Mouse (Mus musculus) effector memory CD4-positive, alpha-beta T cell, adult 7 months (primary cell): Measurements from ENCODE around the gene Tbpl2. TPM values are rescaled to one million over a fixed set of nuclear protein-coding genes. Genes with fewer than 3 reads are reported as not detected.

Experiments
- polyA plus RNA-seq: library from polyadenylated mRNA; unstranded; fragments of 100-300 nt; shearing (Covaris generic); gene quantifications from one replicate; pipeline ENCODE4 v1.2.1, GENCODE M21; 2017

Gene Tbpl2
- polyA plus RNA-seq = not detected

DNA sequence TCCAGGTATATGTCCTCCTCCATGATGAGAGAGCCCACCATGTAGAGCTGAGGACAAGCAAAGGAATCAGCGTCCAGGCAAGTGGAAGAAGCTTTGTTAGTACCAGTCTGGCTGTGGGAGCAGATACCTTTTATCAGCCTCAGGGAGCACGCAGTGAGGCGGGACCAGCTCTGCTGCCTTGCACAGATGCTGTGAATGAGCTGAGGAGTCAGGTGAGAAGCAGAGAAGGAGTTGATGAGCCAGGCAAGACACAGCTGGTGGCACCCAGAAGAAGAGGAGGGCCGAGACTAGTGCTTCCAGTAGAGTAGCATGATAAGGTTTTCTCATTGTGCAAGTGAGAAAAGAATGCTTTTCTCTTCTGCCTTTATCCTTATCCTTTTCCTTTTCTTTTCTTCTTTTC lies at the start of gene Tbpl2:
Gene Tbpl2 (minus strand): TSS at position 101 of the 400 bp plus-strand sequence.

DNA sequence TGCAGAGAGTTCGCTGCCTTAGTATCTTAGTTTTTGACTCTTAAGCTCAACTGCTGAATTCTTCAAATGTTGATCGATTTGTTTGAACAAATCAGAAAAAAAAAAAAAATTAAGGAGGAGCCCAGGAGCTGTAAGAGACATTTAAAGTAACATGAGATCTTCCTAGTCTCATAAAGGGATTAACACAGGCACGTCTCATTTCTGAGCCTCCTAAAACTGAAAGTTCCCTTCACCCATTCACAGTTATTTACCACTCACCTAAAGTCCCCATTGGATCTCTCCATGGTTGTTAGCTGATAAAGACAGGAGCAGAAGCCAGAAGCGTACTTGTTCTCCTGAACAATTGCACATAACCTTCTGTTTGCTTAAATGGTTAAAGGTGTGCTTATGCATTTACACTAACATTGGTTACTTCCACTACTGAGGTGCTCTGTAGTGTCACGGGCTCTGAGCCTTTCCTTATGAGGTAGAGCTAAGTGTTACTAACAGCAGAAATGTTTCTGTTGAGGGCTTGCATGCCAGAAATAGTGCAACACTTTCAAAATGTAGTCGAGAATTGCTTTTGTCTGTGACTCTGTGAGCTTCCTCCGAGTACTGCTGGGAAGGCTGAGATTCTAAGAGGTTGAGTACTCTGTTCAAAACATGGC lies 46.9 kb downstream of the Tbpl2 start, which contains the start of gene Hnmt:
Gene Hnmt (minus strand): TSS at position 51 of the 647 bp plus-strand sequence.

Other genes with a start within 250 kb of the Tbpl2 start
- gene Hnmt, start 47.2 kb downstream of the Tbpl2 start, polyA plus RNA-seq = not detected
- not detected for gene Il1f8, start 56.6 kb upstream of the Tbpl2 start, polyA plus RNA-seq
- gene Il1f9, start 89.9 kb upstream of the Tbpl2 start, polyA plus RNA-seq = not detected
- gene Il1f6, start 118.8 kb upstream of the Tbpl2 start, polyA plus RNA-seq = not detected
- gene Il1f5, start 180.4 kb upstream of the Tbpl2 start, polyA plus RNA-seq = not detected
- gene Il1f10, start 194.6 kb upstream of the Tbpl2 start, polyA plus RNA-seq = not detected
- not detected for gene Il1rn, start 240.3 kb upstream of the Tbpl2 start, polyA plus RNA-seq